Comparison of ENCODE assay signal across 9 mouse cellular contexts in the genomic region with DNA sequence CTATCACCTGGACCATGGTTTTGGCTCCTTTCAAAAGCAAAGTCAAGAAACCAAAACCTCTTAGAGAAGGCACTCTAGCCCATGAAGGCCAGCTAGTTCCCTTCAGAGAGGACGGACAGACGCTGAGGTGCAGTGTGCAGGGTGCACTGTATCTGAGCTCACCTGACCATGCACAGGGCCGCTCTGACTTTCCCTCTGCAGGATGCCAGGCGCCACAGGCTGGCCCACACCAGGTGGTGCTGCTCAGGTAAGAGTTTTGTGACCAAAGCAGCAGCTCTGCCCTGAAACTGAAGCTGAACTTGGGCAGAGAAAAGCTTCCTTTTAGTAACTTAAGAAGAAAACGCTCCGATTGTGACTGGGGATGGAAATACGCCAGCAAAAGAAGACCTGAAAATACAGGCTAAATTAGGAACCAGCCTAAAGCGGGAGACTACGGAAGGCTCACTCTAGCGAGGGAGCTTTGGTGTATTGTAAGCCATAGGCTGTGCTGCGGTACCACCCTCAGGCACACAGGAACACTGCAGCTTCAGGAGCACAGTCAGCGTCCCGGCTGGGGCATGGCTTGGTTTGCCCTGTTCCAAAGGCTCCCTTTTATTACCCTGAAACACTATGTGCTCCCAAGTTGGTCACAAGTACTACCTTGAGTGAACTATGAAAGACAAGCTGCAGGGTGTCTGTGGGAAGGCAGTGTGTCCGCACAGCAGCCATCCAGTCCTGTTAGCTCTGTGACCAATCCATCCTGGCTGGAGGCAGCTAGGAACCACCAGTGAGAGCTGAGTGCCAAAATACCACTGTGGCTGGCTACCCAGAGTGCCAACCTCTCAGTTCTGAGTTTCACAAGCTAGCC. TPM values are rescaled to one million over a fixed set of nuclear protein-coding genes. Genes with fewer than 3 reads are reported as not detected.
A peak's percentile ranks its signal among the peaks of the same experiment; 100 is the strongest.
DNase-seq lines count a peak whose midpoint lies in the region; ATAC-seq lines count a peak whose summit lies in the region.
"Had no signal": no experiment of that assay in that cellular context is flagged by ENCODE, and none has a peak within 500 bp of the region (broad histone marks: within the 10 kb centered on the region; RNA-seq: fewer than 3 reads in every experiment).

No protein-coding gene starts in this region.

- DNase-seq in B cell, adult 2 months, result peak; percentile 30 to 39
- DNase-seq in adrenal gland, adult 18-20 months (ENCODE audit: low spot score in 2 of 2), result peak; percentile 29 to 33
- DNase-seq in embryonic facial prominence, embryonic 10.5 days (ENCODE audit: low spot score), result peak; percentile 59
- peak; percentile 59 for DNase-seq in kidney, postnatal 14 days
- no peak for DNase-seq in liver, embryonic 13.5 days
- DNase-seq in neural tube, embryonic 10.5 days (ENCODE audit: extremely low spot score, low spot score), result peak; percentile 44
- peak; percentile 16 to 31 for DNase-seq in thymus, adult 18-20 months

- H3K4me3 ChIP-seq in embryonic facial prominence, embryonic 10.5 days, result 0 out of 2 replicates have a peak overlapping the region, but pooled peaks have one; percentile 18
- 0 out of 4 replicates have a peak overlapping the region, but pooled peaks of 1 of the 2 experiments have one; percentile 5 for H3K4me3 ChIP-seq in heart, embryonic 14.5 days (ENCODE audit: control insufficient read depth in 1 of 2, insufficient read depth in 1 of 2, low read depth in 1 of 2, low read length in 2 of 2)
- H3K4me3 ChIP-seq in liver, embryonic 13.5 days (replicated peaks), result no peak overlapping the region
- H3K4me3 ChIP-seq: erythroblast, embryonic 14.5 days had no signal

- no peaks in the 10 kb centered on the region for H3K27me3 ChIP-seq in embryonic facial prominence, embryonic 10.5 days (replicated peaks; ENCODE audit: low read depth, poor library complexity, severe bottlenecking)
- no peaks in the 10 kb centered on the region for H3K27me3 ChIP-seq in heart, embryonic 14.5 days (ENCODE audit: control insufficient read depth, insufficient read depth, low read length)
- no peaks in the 10 kb centered on the region for H3K27me3 ChIP-seq in liver, embryonic 13.5 days

- no peaks in the 10 kb centered on the region for H3K9me3 ChIP-seq in embryonic facial prominence, embryonic 10.5 days
- H3K9me3 ChIP-seq in heart, embryonic 14.5 days (ENCODE audit: control insufficient read depth, low read length), result no peaks in the 10 kb centered on the region
- H3K9me3 ChIP-seq in liver, embryonic 13.5 days (replicated peaks), result no peaks in the 10 kb centered on the region

- no peak overlapping the region for H3K27ac ChIP-seq in embryonic facial prominence, embryonic 10.5 days (replicated peaks)
- no peak overlapping the region for H3K27ac ChIP-seq in heart, embryonic 14.5 days (replicated peaks in 1 of 2; ENCODE audit: control insufficient read depth in 1 of 2, insufficient read depth in 1 of 2, low read depth in 2 of 2, low read length in 2 of 2)
- H3K27ac ChIP-seq in liver, embryonic 13.5 days, result no peak overlapping the region

- H3K4me2 ChIP-seq in heart, embryonic 14.5 days (ENCODE audit: low read length), result peak overlapping the region; percentile 51
- peak overlapping the region; percentile 23; the same call in 1 of the 2 replicates for H3K4me2 ChIP-seq in liver, embryonic 13.5 days

- H3K4me1 ChIP-seq in embryonic facial prominence, embryonic 10.5 days, result 0 out of 2 replicates have a peak, but pooled peaks cover 5% of the 10 kb centered on the region
- H3K4me1 ChIP-seq in heart, embryonic 14.5 days (ENCODE audit: control insufficient read depth in 2 of 2, insufficient read depth in 2 of 2, low read length in 2 of 2), result peaks cover 2 to 4% of the 10 kb centered on the region in 2 experiments; a peak in 1 of 4 replicates
- H3K4me1 ChIP-seq in liver, embryonic 13.5 days (replicated peaks), result no peaks in the 10 kb centered on the region

- ATAC-seq in heart, embryonic 14.5 days (ENCODE audit: insufficient number of reproducible peaks, insufficient read depth, low FRiP score, low read depth), result no peak; the same call in 1 of the 2 replicates
- ATAC-seq in liver, embryonic 13.5 days (ENCODE audit: low read depth), result peak; percentile 65; the same call in 1 of the 2 replicates

- H3K9ac ChIP-seq in heart, embryonic 14.5 days (ENCODE audit: low read length), result peak overlapping the region; percentile 22; the same call in 1 of the 2 replicates
- H3K9ac ChIP-seq in liver, embryonic 13.5 days, result no peak overlapping the region

- WGBS in embryonic facial prominence, embryonic 10.5 days, result 21% methylated on average over 14 of the region's 14 CpGs
- WGBS in heart, embryonic 14.5 days, result 22% methylated on average over 14 of the region's 14 CpGs
- WGBS in liver, embryonic 13.5 days (ENCODE audit: insufficient replicate concordance), result 26% methylated on average over 14 of the region's 14 CpGs

- H3K36me3 ChIP-seq in embryonic facial prominence, embryonic 10.5 days (replicated peaks), result no peaks in the 10 kb centered on the region
- H3K36me3 ChIP-seq in heart, embryonic 14.5 days (ENCODE audit: control insufficient read depth, insufficient read depth, low read length), result no peaks in the 10 kb centered on the region
- no peaks in the 10 kb centered on the region for H3K36me3 ChIP-seq in liver, embryonic 13.5 days

RNA-seq across cellular contexts. Expression of a gene that starts 54.0 kb away (rescaled TPM):
- total RNA-seq in adrenal gland, adult 18-20 months (2021), result 10 to 100 TPM; 37.1 to 46.8 TPM
- polyA plus RNA-seq in embryonic facial prominence, embryonic 10.5 days (2016; fragmentation: Nextera tagmentation; extraction: Ambion mirVana), result 16.1 and 17.4 TPM in 2 replicates
- polyA plus RNA-seq in heart, embryonic 14.5 days (2014; fragmentation: Nextera tagmentation; extraction: Ambion mirVana), result 13.4 and 14.0 TPM in 2 replicates
- 6.9 and 9.4 TPM in 2 replicates for polyA plus RNA-seq in liver, embryonic 13.5 days (2015; fragmentation: Nextera tagmentation; extraction: Ambion mirVana)
